Mouse (Mus musculus) hindbrain, embryonic 11.5 days (tissue): ENCODE results near the gene Otogl. TPM values are rescaled to one million over a fixed set of nuclear protein-coding genes. Genes with fewer than 3 reads are reported as not detected.
A peak's percentile ranks its signal among the peaks of the same experiment; 100 is the strongest.

Source experiments
- ATAC-seq: fragments of 200-750 bp; cut with Nextera tagmentation; 2 replicates; pipeline ENCODE4 v1.8.0; 2017; ENCODE audit warnings: mild to moderate bottlenecking, moderate TSS enrichment, moderate library complexity; ENCODE audit not compliant: low FRiP score
- DNase-seq: peaks from one replicate; pipeline ENCODE4 v3.0.0-alpha.2; 2015; ENCODE audit warnings: low spot score
- H3K27ac ChIP-seq: fragments of 300-500 bp; sonication (generic); 2 replicates; pipeline ENCODE4 v1.5.1; 2014; ENCODE audit warnings: mild to moderate bottlenecking, low read depth, low read length
- H3K27me3 ChIP-seq: fragments of 300-500 bp; sonication (generic); 2 replicates; pipeline ENCODE4 v1.6.1; 2014; ENCODE audit warnings: mild to moderate bottlenecking, low read length, moderate library complexity, mixed read lengths; ENCODE audit not compliant: control insufficient read depth, insufficient read depth
- H3K36me3 ChIP-seq: fragments of 300-500 bp; sonication (generic); 2 replicates; pipeline ENCODE4 v1.6.1; 2014; ENCODE audit warnings: mild to moderate bottlenecking, low read length, moderate library complexity, mixed read lengths; ENCODE audit not compliant: control insufficient read depth, insufficient read depth
- H3K4me1 ChIP-seq: fragments of 300-500 bp; sonication (generic); replicated peaks from 2 replicates; pipeline ENCODE4 v1.6.1; 2014; ENCODE audit warnings: low read length, mixed read lengths; ENCODE audit not compliant: control insufficient read depth, insufficient read depth
- H3K4me2 ChIP-seq: fragments of 300-500 bp; sonication (generic); replicated peaks from 2 replicates; pipeline ENCODE4 v1.6.1; 2014; ENCODE audit warnings: mild to moderate bottlenecking, low read depth, low read length
- H3K4me3 ChIP-seq: fragments of 300-500 bp; sonication (generic); 2 replicates; pipeline ENCODE4 v1.5.1; 2014; ENCODE audit warnings: low read depth, low read length
- H3K9ac ChIP-seq: fragments of 300-500 bp; sonication (generic); 2 replicates; pipeline ENCODE4 v1.6.1; 2014; ENCODE audit warnings: low read depth, low read length
- H3K9me3 ChIP-seq: fragments of 300-500 bp; sonication (generic); 2 replicates; pipeline ENCODE4 v1.6.1; 2016; ENCODE audit warnings: low read length; ENCODE audit not compliant: control insufficient read depth
- WGBS: fragments of 180-500 bp; shearing (Covaris S2); extraction: QIAGEN DNeasy Blood & Tissue Kit; methylation state at CpG from one replicate; pipeline ENCODE4 v1.1.7; 2014; 5-methylcytosine and 5-hydroxymethylcytosine counted together
- polyA plus RNA-seq: library from polyadenylated mRNA; unstranded; fragments of >200 nt; fragmentation: Nextera tagmentation; extraction: Ambion mirVana; gene quantifications from 2 replicates; pipeline ENCODE4 v1.2.1, GENCODE M21; 2014

The Otogl gene
- polyA plus RNA-seq, 1 experiment from 2014 or later = 0.25 TPM

DNA sequence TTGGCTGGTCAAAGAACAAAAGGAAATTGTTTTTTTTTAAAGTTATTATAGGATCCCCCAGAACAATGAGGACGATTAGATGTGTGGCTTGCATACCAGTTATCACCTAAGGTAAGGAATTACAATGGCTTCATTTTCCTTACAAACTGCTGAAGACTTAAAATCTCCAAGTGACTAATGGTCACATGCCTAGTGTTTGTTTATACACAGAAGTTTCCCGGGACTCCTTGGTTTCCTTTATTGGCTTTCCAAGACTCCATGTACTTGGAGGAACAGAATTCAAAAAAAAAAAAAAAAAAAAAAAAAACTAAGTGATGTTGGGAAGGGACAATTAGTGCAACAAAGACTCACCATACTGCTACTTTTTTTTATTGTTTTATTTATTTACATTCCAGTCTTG lies 11.9 kb upstream of the Otogl start:
- no peaks in the 10 kb centered on the region for H3K9me3 ChIP-seq
- H3K36me3 ChIP-seq = no peaks in the 10 kb centered on the region
- ATAC-seq (no peak), DNase-seq (no peak)
- WGBS = 59% methylated on average over 2 of the region's 2 CpGs
- H3K4me1 ChIP-seq = no peaks in the 10 kb centered on the region
- H3K9ac ChIP-seq = no peak overlapping the region
- H3K4me2 ChIP-seq = no peak overlapping the region
- H3K27ac ChIP-seq = no peak overlapping the region
- no peaks in the 10 kb centered on the region for H3K27me3 ChIP-seq
- no peak overlapping the region for H3K4me3 ChIP-seq

DNA sequence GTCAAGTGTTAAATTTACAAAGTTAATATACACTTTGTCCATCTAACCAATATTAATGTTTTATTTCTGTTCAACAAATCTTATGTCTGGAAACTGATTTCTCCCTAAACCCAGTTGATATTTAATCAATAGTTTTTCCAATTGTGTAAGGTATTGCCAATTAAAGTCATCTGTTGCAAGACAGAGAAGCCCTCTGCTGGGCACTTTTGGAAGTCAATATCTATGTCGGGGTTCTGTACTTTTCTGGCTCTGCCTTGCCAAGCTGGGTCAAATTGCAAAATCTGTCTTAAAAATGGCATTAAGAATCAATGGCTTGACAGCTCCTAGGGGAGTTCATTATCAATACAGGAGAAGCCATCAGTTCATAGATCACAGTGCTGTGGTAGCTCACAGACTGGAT lies 10.8 kb upstream of the Otogl start:
- H3K36me3 ChIP-seq = no peaks in the 10 kb centered on the region
- H3K27me3 ChIP-seq = no peaks in the 10 kb centered on the region
- H3K9me3 ChIP-seq = no peaks in the 10 kb centered on the region
- 22% methylated on average over 1 of the region's 1 CpGs for WGBS
- DNase-seq (peak; percentile 48), ATAC-seq (no peak)
- no peak overlapping the region for H3K9ac ChIP-seq
- H3K4me2 ChIP-seq = no peak overlapping the region
- no peak overlapping the region for H3K4me3 ChIP-seq
- H3K27ac ChIP-seq = no peak overlapping the region
- no peaks in the 10 kb centered on the region for H3K4me1 ChIP-seq

DNA sequence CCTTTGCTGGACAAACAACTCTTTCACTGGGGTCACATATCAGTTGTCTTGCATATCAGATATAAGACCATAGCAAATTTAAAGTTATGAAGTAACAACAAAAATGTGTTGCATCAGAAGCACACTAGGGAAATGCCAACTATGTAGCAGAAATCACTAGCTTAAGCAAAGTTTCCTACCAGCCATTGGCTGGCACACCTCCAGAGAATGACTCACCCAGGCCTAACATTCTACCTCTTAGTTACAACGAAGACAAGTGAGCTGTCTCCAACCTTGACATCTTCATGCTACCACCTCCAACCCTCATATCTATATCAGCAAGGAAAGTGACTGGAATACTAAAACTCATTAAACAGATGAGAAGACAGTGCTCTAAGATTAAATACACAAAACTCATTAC lies 9.6 kb upstream of the Otogl start:
- no peaks in the 10 kb centered on the region for H3K36me3 ChIP-seq
- no peak overlapping the region for H3K4me3 ChIP-seq
- no peaks in the 10 kb centered on the region for H3K4me1 ChIP-seq
- H3K27ac ChIP-seq = no peak overlapping the region
- DNase-seq (no peak), ATAC-seq (no peak)
- no peak overlapping the region for H3K9ac ChIP-seq
- no peaks in the 10 kb centered on the region for H3K9me3 ChIP-seq
- WGBS = 78% methylated on average over 1 of the region's 1 CpGs
- H3K27me3 ChIP-seq = no peaks in the 10 kb centered on the region
- H3K4me2 ChIP-seq = no peak overlapping the region

DNA sequence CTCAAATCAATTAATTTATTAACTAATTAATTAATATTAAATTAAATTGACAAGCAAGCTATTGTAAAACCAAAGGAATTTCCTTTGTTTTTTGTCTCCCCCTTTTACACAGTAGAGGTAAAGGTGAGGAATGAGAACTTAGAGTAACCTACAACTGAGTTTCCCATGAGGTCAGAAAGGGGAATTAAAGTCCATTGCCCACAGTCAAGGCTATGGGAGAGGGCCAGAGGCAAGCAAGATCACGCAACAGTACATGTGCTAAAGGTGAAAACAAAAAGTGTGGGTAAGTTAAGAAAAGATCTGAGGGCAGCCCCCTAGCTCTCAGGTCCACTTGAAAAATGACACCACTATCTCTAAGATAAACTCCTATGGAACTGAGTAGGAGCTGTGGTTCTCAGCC lies 9.2 kb upstream of the Otogl start:
- ATAC-seq (no peak), DNase-seq (no peak)
- Histone ChIP-seq H3K9me3 (no peaks in the 10 kb centered on the region), H3K4me2 (no peak overlapping the region), H3K4me1 (no peaks in the 10 kb centered on the region), H3K27me3 (no peaks in the 10 kb centered on the region), H3K36me3 (no peaks in the 10 kb centered on the region), H3K9ac (no peak overlapping the region), H3K27ac (no peak overlapping the region), H3K4me3 (no peak overlapping the region)
- 93% methylated on average over 1 of the region's 1 CpGs for WGBS

DNA sequence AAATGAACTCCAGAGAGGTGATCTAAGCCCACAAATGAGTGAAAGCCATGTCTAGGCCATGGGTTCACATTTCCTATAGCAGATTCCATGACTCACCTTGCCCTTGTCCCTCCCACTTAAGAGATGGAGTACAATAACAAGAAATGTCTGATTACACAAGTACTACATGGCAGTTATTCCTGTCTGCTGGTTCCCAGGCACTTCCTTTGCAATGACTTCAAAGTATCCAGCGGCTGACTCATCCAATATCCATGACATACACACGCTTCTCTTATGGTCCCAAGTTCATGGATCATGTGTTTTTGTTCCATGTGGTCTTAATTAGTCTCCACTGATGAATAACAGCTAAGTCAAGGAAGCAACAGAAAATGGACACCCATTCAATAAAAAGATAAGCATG lies 1.1 kb upstream of the Otogl start:
- no peak for ATAC-seq
- WGBS = 68% methylated on average over 2 of the region's 2 CpGs
- H3K9ac ChIP-seq = no peak overlapping the region
- no peak for DNase-seq
- H3K27ac ChIP-seq = no peak overlapping the region
- H3K4me3 ChIP-seq = no peak overlapping the region
- no peaks in the 10 kb centered on the region for H3K36me3 ChIP-seq
- no peak overlapping the region for H3K4me2 ChIP-seq
- H3K27me3 ChIP-seq = no peaks in the 10 kb centered on the region
- H3K9me3 ChIP-seq = no peaks in the 10 kb centered on the region; the same call in 1 of the 2 replicates
- no peaks in the 10 kb centered on the region for H3K4me1 ChIP-seq

DNA sequence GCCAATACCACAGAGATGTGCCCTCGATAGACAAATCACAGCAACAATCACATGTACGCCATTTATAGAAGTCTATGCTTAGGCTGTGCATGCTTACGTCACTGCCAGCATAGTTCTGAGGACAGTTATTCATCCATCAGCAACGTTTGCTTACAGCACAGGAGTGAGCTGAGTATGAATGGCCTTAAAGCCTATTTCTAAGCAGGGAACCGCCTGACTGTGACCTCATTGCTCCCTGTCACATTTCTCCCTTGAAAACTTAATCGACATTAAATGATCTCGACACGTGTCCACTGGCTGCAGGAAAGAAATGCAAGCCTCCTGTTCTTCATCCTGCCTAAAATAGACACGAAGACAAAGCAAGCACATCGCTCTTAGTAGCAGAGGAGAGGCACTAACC lies 5.5 kb downstream of the Otogl start:
- H3K9ac ChIP-seq = no peak overlapping the region
- H3K4me2 ChIP-seq = no peak overlapping the region
- no peaks in the 10 kb centered on the region for H3K27me3 ChIP-seq
- H3K4me3 ChIP-seq = no peak overlapping the region
- 0 out of 2 replicates have a peak, but pooled peaks have one; percentile 33 for ATAC-seq
- no peaks in the 10 kb centered on the region; the same call in 1 of the 2 replicates for H3K9me3 ChIP-seq
- DNase-seq = no peak
- H3K36me3 ChIP-seq = no peaks in the 10 kb centered on the region
- WGBS = 70% methylated on average over 10 of the region's 10 CpGs
- no peaks in the 10 kb centered on the region for H3K4me1 ChIP-seq
- no peak overlapping the region for H3K27ac ChIP-seq

DNA sequence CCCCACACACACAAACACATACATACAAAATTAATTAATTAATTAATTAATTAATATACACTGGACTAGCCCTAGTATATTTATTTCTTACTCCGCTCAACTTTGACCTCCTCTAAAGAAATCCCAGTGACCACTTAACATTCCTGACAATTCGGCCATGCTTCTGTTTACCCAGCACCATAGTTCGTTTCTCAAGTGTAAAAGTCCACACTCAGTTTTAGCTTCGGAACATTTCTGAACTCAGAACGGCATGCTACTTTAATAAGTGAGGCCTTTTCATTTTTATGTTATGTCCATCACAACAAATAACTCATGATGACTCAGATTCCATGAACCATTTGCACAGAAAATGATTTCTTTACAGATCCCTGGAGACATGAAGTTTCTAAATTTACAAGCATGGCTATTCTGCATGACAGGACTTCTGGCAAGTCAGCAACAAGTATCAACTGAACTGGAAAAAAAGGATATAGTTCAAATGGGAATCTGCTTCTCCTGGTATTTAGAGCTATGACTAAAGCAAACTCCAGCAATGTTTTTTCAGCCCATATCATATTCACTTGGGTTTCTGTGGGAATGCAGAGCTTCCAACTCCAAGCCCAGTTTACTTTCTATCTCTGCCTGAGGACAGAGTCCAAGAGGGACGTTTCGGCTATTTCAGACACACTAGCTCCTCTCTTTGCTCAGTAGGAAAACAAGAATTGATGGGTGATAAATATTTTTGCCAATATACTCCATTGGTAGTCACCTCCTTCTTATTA lies 6.5 kb downstream of the Otogl start:
- no peaks in the 10 kb centered on the region; the same call in 1 of the 2 replicates for H3K9me3 ChIP-seq
- 85% methylated on average over 7 of the region's 7 CpGs for WGBS
- H3K36me3 ChIP-seq = no peaks in the 10 kb centered on the region
- no peaks in the 10 kb centered on the region for H3K27me3 ChIP-seq
- H3K4me1 ChIP-seq = no peaks in the 10 kb centered on the region
- H3K4me2 ChIP-seq = no peak overlapping the region
- H3K4me3 ChIP-seq = no peak overlapping the region
- ATAC-seq = no peak
- H3K27ac ChIP-seq = no peak overlapping the region
- no peak for DNase-seq
- H3K9ac ChIP-seq = no peak overlapping the region

DNA sequence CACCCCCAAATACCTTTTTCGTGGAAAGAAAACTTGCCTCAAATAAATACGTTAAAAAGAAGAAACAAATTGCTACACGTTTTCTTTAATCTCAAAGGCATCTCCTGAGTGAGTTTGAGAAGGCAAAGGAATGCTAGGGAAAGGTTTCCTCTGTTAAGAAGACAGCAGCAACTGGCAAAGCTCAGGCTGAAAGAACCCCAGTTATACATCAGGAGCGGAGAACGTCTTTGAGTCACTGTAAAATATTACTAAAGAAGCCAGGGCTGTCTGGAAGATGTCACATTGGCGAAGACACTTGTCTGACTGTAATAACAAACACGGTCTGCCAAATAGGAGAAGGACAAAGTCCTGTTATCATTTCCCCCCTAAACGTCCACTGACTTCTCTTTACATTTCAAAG lies 10.0 kb downstream of the Otogl start:
- Histone ChIP-seq H3K36me3 (no peaks in the 10 kb centered on the region), H3K4me1 (no peaks in the 10 kb centered on the region), H3K4me2 (no peak overlapping the region), H3K4me3 (no peak overlapping the region), H3K9ac (no peak overlapping the region), H3K9me3 (no peaks in the 10 kb centered on the region), H3K27ac (no peak overlapping the region), H3K27me3 (no peaks in the 10 kb centered on the region)
- no peak for DNase-seq
- 87% methylated on average over 8 of the region's 8 CpGs for whole genome bisulfite sequencing
- ATAC-seq = no peak

DNA sequence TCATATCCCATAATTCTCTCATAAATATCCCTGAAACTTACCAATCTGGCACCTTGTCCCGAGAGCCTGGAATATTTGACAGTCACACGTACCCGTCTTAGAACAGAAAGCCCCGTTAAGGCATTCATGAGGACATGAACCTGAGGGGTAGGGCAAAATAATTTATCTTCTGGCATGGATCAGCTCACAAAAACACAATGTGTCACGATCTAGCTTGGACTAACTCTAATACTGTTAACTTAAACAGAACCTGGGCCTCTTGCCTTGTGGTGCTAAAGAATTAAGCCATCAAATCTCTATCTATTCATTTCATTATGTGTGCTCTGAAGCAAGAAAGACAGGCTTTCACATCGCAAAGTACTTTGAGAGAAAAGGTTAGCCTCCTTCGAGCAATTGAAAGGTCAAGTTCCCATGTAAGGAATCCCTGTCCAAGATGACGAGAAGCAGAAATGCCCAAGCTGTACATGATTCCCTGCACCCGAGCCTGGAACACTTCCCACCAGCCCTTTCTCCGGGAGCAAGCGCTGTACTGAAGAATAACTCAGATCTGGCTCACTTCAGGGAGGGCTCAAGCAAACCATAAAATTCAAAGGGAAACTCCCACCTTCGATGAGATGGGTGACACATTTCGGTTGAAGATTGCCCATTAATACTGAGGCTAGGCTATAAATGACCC lies 10.6 kb downstream of the Otogl start:
- ATAC-seq = no peak
- no peaks in the 10 kb centered on the region for H3K27me3 ChIP-seq

More for the DNA sequence above, 10.6 kb downstream of the Otogl start:
- H3K4me1 ChIP-seq = no peaks in the 10 kb centered on the region
- no peak overlapping the region for H3K27ac ChIP-seq
- H3K4me3 ChIP-seq = no peak overlapping the region
- DNase-seq = no peak
- no peaks in the 10 kb centered on the region for H3K36me3 ChIP-seq
- H3K9me3 ChIP-seq = no peaks in the 10 kb centered on the region
- no peak overlapping the region for H3K4me2 ChIP-seq
- no peak overlapping the region for H3K9ac ChIP-seq
- WGBS = 77% methylated on average over 13 of the region's 13 CpGs
